Mouse (Mus musculus): ENCODE measurements around the gene Padi1.

GRCm38 (mm10) chr4:140770433-140770832, 75.1 kb downstream of the Padi1 start:
- TF ChIP-seq CTCF (conservative IDR thresholded peaks at IDR 0.05; ENCODE audit: low read length): no peak
- TF ChIP-seq NANOG (IDR thresholded peaks at IDR 0.05; ENCODE audit: borderline replicate concordance, low read length): no peak
